Mouse (Mus musculus) effector memory CD4-positive, alpha-beta T cell, adult 7 months (primary cell): Measurements from ENCODE around the gene Iars2. TPM values are rescaled to one million over a fixed set of nuclear protein-coding genes. Genes with fewer than 3 reads are reported as not detected.

ENCODE experiments used
- polyA plus RNA-seq: library from polyadenylated mRNA; unstranded; fragments of 100-300 nt; shearing (Covaris generic); gene quantifications from one replicate; pipeline ENCODE4 v1.2.1, GENCODE M21; 2017

The Iars2 gene
- 35.5 TPM for polyA plus RNA-seq

DNA sequence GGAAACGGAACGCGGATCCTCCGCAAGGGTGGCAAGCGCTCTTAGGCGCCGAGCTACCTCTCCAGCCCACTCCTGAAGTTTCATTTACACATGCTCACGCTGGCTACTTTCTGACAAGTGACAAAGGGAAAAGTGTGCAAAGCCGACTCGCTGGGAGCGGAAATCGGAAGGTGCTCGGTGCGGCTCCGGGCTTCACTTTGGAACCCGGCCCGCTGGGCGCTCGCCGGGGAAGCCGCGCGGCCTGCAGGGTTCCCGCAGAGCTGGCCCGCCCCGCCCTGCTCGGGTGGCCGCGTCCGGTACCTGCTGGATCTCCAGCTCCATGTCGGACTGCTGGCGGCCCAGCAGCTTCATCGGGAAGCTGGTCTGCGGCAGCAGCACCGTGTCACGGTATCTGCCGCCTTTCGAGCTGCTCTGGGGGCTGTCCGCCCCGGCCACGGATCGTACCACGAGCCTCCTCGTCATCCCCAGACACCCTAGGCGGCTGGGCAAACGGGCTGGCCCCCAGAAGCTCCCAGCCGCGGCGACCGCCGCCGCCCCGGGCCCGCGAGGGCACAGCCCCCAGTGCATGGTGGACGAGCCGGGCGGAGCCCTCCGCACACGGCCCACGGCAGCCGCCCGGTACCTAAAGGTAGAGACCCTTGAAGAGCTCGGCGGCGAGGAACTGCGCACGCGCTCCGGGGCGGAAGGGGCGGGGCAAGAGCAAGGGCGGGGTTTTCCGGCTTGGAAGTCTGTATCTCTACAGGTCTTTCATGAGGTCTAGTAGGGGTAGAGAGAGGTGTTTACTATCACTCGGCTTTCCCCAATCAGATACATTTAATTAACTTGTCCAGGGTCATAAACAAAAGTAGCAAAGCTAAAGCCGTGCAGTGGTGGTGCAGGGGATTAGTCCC is at the start of gene Iars2:
Gene Iars2 (minus strand): TSS at position 676 of the 890 bp plus-strand sequence.

DNA sequence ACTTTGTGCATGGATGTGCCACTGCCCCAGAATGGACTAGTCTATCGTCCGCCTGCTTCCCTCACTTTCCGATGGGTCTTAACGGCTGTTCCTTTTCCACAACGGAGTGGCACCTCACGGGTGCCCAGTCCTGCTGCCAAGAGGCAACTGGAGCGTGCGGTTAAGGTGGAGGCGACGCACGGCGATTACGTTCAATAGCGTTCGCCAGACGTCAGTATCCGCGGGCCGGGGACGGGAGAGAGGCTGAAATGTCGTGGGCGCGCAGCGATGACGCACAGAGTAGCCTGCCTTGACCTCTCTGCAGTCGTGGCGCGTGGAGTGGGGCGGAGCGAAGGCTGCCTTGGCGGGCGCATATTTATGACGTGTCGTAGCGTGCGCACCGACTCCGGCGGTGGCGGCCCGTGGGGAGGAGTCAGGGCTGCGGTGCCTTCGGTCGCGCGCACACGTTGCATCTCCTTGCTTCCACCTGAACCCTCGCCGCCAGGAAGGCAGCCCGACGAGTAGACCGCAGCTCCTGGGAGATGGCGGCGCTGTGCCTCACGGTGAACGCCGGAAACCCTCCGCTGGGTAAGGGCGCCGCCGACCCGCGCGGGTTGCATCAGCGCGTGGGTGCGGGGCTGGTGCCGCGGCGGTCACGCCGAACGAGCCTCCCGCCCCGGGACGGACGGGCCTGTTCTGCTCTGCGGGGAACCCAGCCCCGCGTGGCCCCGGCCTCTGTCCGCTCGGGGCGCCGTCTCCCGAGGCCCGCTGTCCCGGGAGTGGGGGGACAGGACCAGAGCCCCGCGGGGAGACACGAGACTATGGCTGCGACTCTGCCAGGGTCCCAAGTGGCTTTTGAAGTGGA is 33.7 kb upstream of the Iars2 start, which contains the start of gene Eprs:
Gene Eprs (plus strand): TSS at position 368 of the 844 bp plus-strand sequence.

DNA sequence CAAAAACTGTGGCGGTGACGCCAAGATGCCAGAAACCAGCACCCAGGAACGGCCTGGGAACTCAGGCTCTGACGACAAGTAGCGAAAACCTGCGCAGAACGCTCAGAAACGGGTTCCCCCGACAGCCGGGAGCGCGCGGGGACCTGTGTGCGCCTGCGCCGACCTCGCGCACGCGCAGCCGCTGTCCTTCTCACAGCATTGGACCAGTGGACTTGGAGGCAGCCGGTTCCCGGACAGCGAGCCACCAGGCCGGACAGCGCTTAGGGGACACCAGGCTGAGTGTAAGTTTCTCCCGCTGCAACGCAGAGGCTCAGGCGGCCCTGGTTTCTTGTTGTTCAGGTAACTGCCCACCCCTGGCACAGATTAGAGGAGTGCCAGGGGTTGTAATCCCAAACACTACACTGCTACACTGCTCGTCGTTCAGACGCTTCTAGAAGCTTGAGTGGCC is 2.8 kb upstream of the Iars2 start, which contains the start of gene Bpnt1:
Gene Bpnt1 (plus strand): TSS at position 167 of the 448 bp plus-strand sequence.

Other genes with a start within 250 kb of the Iars2 start
- 26.0 TPM for gene Rab3gap2, start 125.3 kb downstream of the Iars2 start, polyA plus RNA-seq
- 48.2 TPM for gene Bpnt1, start 2.8 kb upstream of the Iars2 start, polyA plus RNA-seq
- gene Eprs, start 33.6 kb upstream of the Iars2 start, polyA plus RNA-seq: 200 TPM
- not detected for gene Slc30a10, start 125.5 kb upstream of the Iars2 start, polyA plus RNA-seq